Comparison of ENCODE assay signal across 8 mouse cellular contexts in the genomic region with DNA sequence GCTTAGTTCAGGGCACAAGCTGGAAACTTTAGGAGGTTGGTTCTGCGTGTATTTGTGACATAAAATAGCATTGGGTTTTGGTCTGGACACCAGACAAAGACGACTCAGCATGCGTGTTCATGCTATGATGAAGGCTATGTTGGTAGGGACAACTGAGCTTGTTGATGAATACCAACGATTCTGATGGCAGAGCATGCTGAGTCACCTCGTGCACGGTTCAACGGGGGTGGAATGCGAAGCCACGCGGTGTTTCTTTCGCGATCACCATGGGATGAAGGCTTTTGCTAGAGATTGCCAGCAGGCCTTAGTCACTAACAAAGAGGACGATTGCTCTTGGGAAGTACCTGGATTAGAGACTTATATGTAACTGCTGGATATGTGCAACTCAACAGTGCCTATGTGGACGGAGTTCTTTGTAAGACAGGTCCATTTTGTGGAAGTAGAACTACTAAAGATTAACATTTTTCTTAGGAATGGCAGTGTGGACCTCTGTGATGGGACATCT. TPM values are rescaled to one million over a fixed set of nuclear protein-coding genes. Genes with fewer than 3 reads are reported as not detected.
A peak's percentile ranks its signal among the peaks of the same experiment; 100 is the strongest.
DNase-seq lines count a peak whose midpoint lies in the region; ATAC-seq and TF ChIP-seq lines count a peak whose summit lies in the region.

No protein-coding gene starts in this region.

- peak overlapping the region; percentile 63 for H3K4me2 ChIP-seq in forebrain, embryonic 11.5 days (ENCODE audit: low read depth, low read length, severe bottlenecking)
- H3K4me2 ChIP-seq in limb, embryonic 11.5 days (ENCODE audit: low read depth, severe bottlenecking), result peak overlapping the region; percentile 78
- H3K4me2 ChIP-seq in midbrain, embryonic 14.5 days (ENCODE audit: low read length), result peak overlapping the region; percentile 92

- WGBS in cerebellum, adult 2 months, result under 1% methylated on average over 14 of the region's 14 CpGs
- under 1% methylated on average over 14 of the region's 14 CpGs for WGBS in forebrain, embryonic 11.5 days
- WGBS in limb, embryonic 11.5 days, result under 1% methylated on average over 14 of the region's 14 CpGs
- 0% methylated on average over 14 of the region's 14 CpGs for WGBS in midbrain, embryonic 14.5 days

- peak; percentile 22 for ATAC-seq in forebrain, embryonic 11.5 days (replicated peaks; ENCODE audit: low FRiP score)
- ATAC-seq in limb, embryonic 11.5 days (ENCODE audit: insufficient number of reproducible peaks, low FRiP score, low TSS enrichment, low read depth), result peak; percentile 22; the same call in 1 of the 2 replicates
- peak; percentile 38 for ATAC-seq in midbrain, embryonic 14.5 days (ENCODE audit: low FRiP score, low TSS enrichment)

- H3K36me3 ChIP-seq in forebrain, embryonic 11.5 days (ENCODE audit: control insufficient read depth, insufficient read depth, low read length), result peaks cover 10% of the 10 kb centered on the region; the same call in 1 of the 2 replicates
- peaks cover 6% of the 10 kb centered on the region; the same call in 1 of the 2 replicates for H3K36me3 ChIP-seq in limb, embryonic 11.5 days (ENCODE audit: control insufficient read depth, insufficient read depth, low read length)
- peaks cover 60% of the 10 kb centered on the region for H3K36me3 ChIP-seq in midbrain, embryonic 14.5 days (ENCODE audit: control insufficient read depth, insufficient read depth, low read length)

- no peak for TF ChIP-seq POLR2A in cerebellum, adult 2 months (IDR thresholded peaks at IDR 0.05; ENCODE audit: borderline replicate concordance, insufficient read depth, low read length)

- peaks cover 4% of the 10 kb centered on the region; the same call in 1 of the 2 replicates for H3K4me1 ChIP-seq in cerebellum, adult 2 months (ENCODE audit: control insufficient read depth, insufficient read depth, low read length)
- peaks cover 15% of the 10 kb centered on the region for H3K4me1 ChIP-seq in forebrain, embryonic 11.5 days (replicated peaks; ENCODE audit: control insufficient read depth, insufficient read depth, low read length)
- no peaks in the 10 kb centered on the region; the same call in 1 of the 2 replicates for H3K4me1 ChIP-seq in limb, embryonic 11.5 days (ENCODE audit: control insufficient read depth, insufficient read depth, low read length)
- H3K4me1 ChIP-seq in midbrain, embryonic 14.5 days (ENCODE audit: control insufficient read depth, insufficient read depth, low read length), result peaks cover 25% of the 10 kb centered on the region

- no peak for DNase-seq in cerebellum, adult 2 months
- no peak for DNase-seq in cerebellum, adult 8-10 months
- peak; percentile 62 for DNase-seq in right cerebral cortex, adult 18-20 months
- no peak for DNase-seq in right cerebral cortex, postnatal 25 days
- no peak for DNase-seq in forebrain, embryonic 11.5 days (ENCODE audit: low spot score)
- no peak for DNase-seq in limb, embryonic 11.5 days (ENCODE audit: low spot score)
- peak; percentile 73 for DNase-seq in midbrain, embryonic 14.5 days
- DNase-seq in embryo, embryonic 9.5 days (ENCODE audit: extremely low spot score), result no peak

- peak overlapping the region; percentile 73 for H3K27ac ChIP-seq in cerebellum, adult 2 months (ENCODE audit: insufficient read depth, low read length)
- peak overlapping the region; percentile 85 for H3K27ac ChIP-seq in forebrain, embryonic 11.5 days (ENCODE audit: low read depth, low read length)
- H3K27ac ChIP-seq in limb, embryonic 11.5 days (replicated peaks; ENCODE audit: low read depth, low read length), result peak overlapping the region; percentile 74
- H3K27ac ChIP-seq in midbrain, embryonic 14.5 days (replicated peaks; ENCODE audit: low read depth, low read length), result peak overlapping the region; percentile 78

- peak overlapping the region; percentile 99 for H3K9ac ChIP-seq in forebrain, embryonic 11.5 days (ENCODE audit: low read length)
- H3K9ac ChIP-seq in limb, embryonic 11.5 days (ENCODE audit: low read length), result peak overlapping the region; percentile 94
- peak overlapping the region; percentile 75 for H3K9ac ChIP-seq in midbrain, embryonic 14.5 days (replicated peaks; ENCODE audit: low read length)

- H3K4me3 ChIP-seq in cerebellum, adult 2 months (replicated peaks; ENCODE audit: insufficient read depth, low read depth, low read length), result peak overlapping the region; percentile 80
- H3K4me3 ChIP-seq in forebrain, embryonic 11.5 days (ENCODE audit: low read depth, low read length), result peak overlapping the region; percentile 84
- H3K4me3 ChIP-seq in limb, embryonic 11.5 days (ENCODE audit: low read depth, low read length), result peak overlapping the region; percentile 83
- H3K4me3 ChIP-seq in midbrain, embryonic 14.5 days (replicated peaks; ENCODE audit: low read depth, low read length), result peak overlapping the region; percentile 85

- H3K27me3 ChIP-seq in cerebellum, adult 2 months (ENCODE audit: control insufficient read depth, insufficient read depth, low read length), result no peaks in the 10 kb centered on the region
- H3K27me3 ChIP-seq in forebrain, embryonic 11.5 days (ENCODE audit: control insufficient read depth, insufficient read depth, low read length), result no peaks in the 10 kb centered on the region
- no peaks in the 10 kb centered on the region for H3K27me3 ChIP-seq in limb, embryonic 11.5 days (ENCODE audit: control insufficient read depth, insufficient read depth, low read length)
- H3K27me3 ChIP-seq in midbrain, embryonic 14.5 days (ENCODE audit: control insufficient read depth, insufficient read depth, low read length), result no peaks in the 10 kb centered on the region

- no peaks in the 10 kb centered on the region for H3K9me3 ChIP-seq in forebrain, embryonic 11.5 days (ENCODE audit: control insufficient read depth, low read length)
- H3K9me3 ChIP-seq in limb, embryonic 11.5 days (ENCODE audit: control insufficient read depth, low read length), result no peaks in the 10 kb centered on the region
- H3K9me3 ChIP-seq in midbrain, embryonic 14.5 days (ENCODE audit: control insufficient read depth, low read length), result no peaks in the 10 kb centered on the region

- no peak for TF ChIP-seq CTCF in cerebellum, adult 2 months (IDR thresholded peaks at IDR 0.05; ENCODE audit: borderline replicate concordance, insufficient read depth, low read depth, low read length)

RNA-seq across cellular contexts. Expression of a gene that starts 0.7 kb away (rescaled TPM):
- polyA plus RNA-seq in cerebellum, adult 2 months (2012; rRNA removed), result 5.0 and 5.5 TPM in 2 replicates
- 8.3 and 14.4 TPM in 2 replicates for polyA plus RNA-seq in forebrain, embryonic 11.5 days (2014; fragmentation: Nextera tagmentation; extraction: Ambion mirVana)
- polyA plus RNA-seq in limb, embryonic 11.5 days (2014; fragmentation: Nextera tagmentation; extraction: Ambion mirVana), result 9.3 and 11.5 TPM in 2 replicates
- polyA plus RNA-seq in midbrain, embryonic 14.5 days (2014; fragmentation: Nextera tagmentation; extraction: Ambion mirVana), result 18.4 and 23.7 TPM in 2 replicates

RNA-seq across cellular contexts. Expression of a gene that starts 35.1 kb away (rescaled TPM):
- 20.2 and 21.2 TPM in 2 replicates for polyA plus RNA-seq in cerebellum, adult 2 months (2012; rRNA removed)
- 55.0 and 57.7 TPM in 2 replicates for polyA plus RNA-seq in forebrain, embryonic 11.5 days (2014; fragmentation: Nextera tagmentation; extraction: Ambion mirVana)
- polyA plus RNA-seq in limb, embryonic 11.5 days (2014; fragmentation: Nextera tagmentation; extraction: Ambion mirVana), result 48.0 and 51.6 TPM in 2 replicates
- polyA plus RNA-seq in midbrain, embryonic 14.5 days (2014; fragmentation: Nextera tagmentation; extraction: Ambion mirVana), result 21.1 and 29.5 TPM in 2 replicates

RNA-seq across cellular contexts. Expression of a gene that starts 35.2 kb away (rescaled TPM):
- 1.6 and 1.9 TPM in 2 replicates for polyA plus RNA-seq in cerebellum, adult 2 months (2012; rRNA removed)
- 46.1 and 47.9 TPM in 2 replicates for polyA plus RNA-seq in forebrain, embryonic 11.5 days (2014; fragmentation: Nextera tagmentation; extraction: Ambion mirVana)
- polyA plus RNA-seq in limb, embryonic 11.5 days (2014; fragmentation: Nextera tagmentation; extraction: Ambion mirVana), result 41.7 and 44.8 TPM in 2 replicates
- polyA plus RNA-seq in midbrain, embryonic 14.5 days (2014; fragmentation: Nextera tagmentation; extraction: Ambion mirVana), result 9.6 and 12.5 TPM in 2 replicates

RNA-seq across cellular contexts. Expression of a gene that starts 56.9 kb away (rescaled TPM):
- 0.18 and 0.30 TPM in 2 replicates for polyA plus RNA-seq in cerebellum, adult 2 months (2012; rRNA removed)
- 1.5 and 2.1 TPM in 2 replicates for polyA plus RNA-seq in forebrain, embryonic 11.5 days (2014; fragmentation: Nextera tagmentation; extraction: Ambion mirVana)
- polyA plus RNA-seq in limb, embryonic 11.5 days (2014; fragmentation: Nextera tagmentation; extraction: Ambion mirVana), result 1.4 and 2.0 TPM in 2 replicates
- polyA plus RNA-seq in midbrain, embryonic 14.5 days (2014; fragmentation: Nextera tagmentation; extraction: Ambion mirVana), result 2.9 and 3.1 TPM in 2 replicates

Comparison
In these comparisons a context has a peak if more than half of its experiments do, and no peak if none do; other contexts are left out.
1. DNase-seq: peak in right cerebral cortex, adult 18-20 months (single experiment) and midbrain, embryonic 14.5 days (single experiment); none in cerebellum, adult 2 months (0 of 2), cerebellum, adult 8-10 months (single experiment), right cerebral cortex, postnatal 25 days (single experiment), forebrain, embryonic 11.5 days (single experiment), limb, embryonic 11.5 days (single experiment) and embryo, embryonic 9.5 days (single experiment).
2. Peak in every context shown above with its lines, with median percentiles within 50 percentile points of each other: H3K27ac ChIP-seq, H3K4me3 ChIP-seq, ATAC-seq, H3K4me2 ChIP-seq and H3K9ac ChIP-seq.